In genomic region chr9:119902410-119903151, GRCm38 (mm10) we compare ENCODE assay signal across 19 mouse cellular contexts. TPM values are rescaled to one million over a fixed set of nuclear protein-coding genes. Genes with fewer than 3 reads are reported as not detected.
"Had no signal": no experiment of that assay in that cellular context is flagged by ENCODE, and none has a peak within 500 bp of the region (broad histone marks: within the 10 kb centered on the region; RNA-seq: fewer than 3 reads in every experiment).

No protein-coding gene starts in this region.

- H3K27me3 ChIP-seq: limb, embryonic 12.5 days; limb, embryonic 15.5 days; midbrain, embryonic 12.5 days; midbrain, embryonic 15.5 days; neural tube, embryonic 12.5 days; neural tube, embryonic 15.5 days had no signal

- H3K4me3 ChIP-seq: limb, embryonic 12.5 days; limb, embryonic 15.5 days; midbrain, embryonic 12.5 days; midbrain, embryonic 15.5 days; neural tube, embryonic 12.5 days; neural tube, embryonic 15.5 days had no signal

- H3K9me3 ChIP-seq: limb, embryonic 12.5 days; limb, embryonic 15.5 days; midbrain, embryonic 12.5 days; midbrain, embryonic 15.5 days; neural tube, embryonic 12.5 days; neural tube, embryonic 15.5 days had no signal

- ATAC-seq: intestine, embryonic 16.5 days; liver, postnatal 0 days; lung, postnatal 0 days; midbrain, embryonic 15.5 days had no signal

- H3K27ac ChIP-seq: limb, embryonic 12.5 days; limb, embryonic 15.5 days; liver, embryonic 14.5 days; macrophage; midbrain, embryonic 12.5 days; midbrain, embryonic 15.5 days; neural tube, embryonic 12.5 days; neural tube, embryonic 15.5 days had no signal

- H3K9ac ChIP-seq: limb, embryonic 12.5 days; limb, embryonic 15.5 days; liver, embryonic 14.5 days; liver, postnatal 0 days; lung, embryonic 14.5 days; midbrain, embryonic 12.5 days; midbrain, embryonic 15.5 days; neural tube, embryonic 12.5 days; neural tube, embryonic 15.5 days had no signal

- H3K4me2 ChIP-seq: limb, embryonic 12.5 days; limb, embryonic 15.5 days; liver, embryonic 11.5 days; lung, embryonic 14.5 days; midbrain, embryonic 12.5 days; midbrain, embryonic 15.5 days; neural tube, embryonic 12.5 days; neural tube, embryonic 15.5 days had no signal

- H3K4me1 ChIP-seq: limb, embryonic 12.5 days; limb, embryonic 15.5 days; midbrain, embryonic 12.5 days; midbrain, embryonic 15.5 days; neural tube, embryonic 12.5 days; neural tube, embryonic 15.5 days had no signal

- DNase-seq: kidney, adult 18-20 months; kidney, adult 9 months; kidney, postnatal 14 days; kidney, postnatal 4 days; liver, postnatal 0 days; lung, embryonic 14.5 days; thymus, postnatal 36 days had no signal

RNA-seq across cellular contexts. Expression of gene Ttc21a, which starts 34.8 kb away (rescaled TPM):
- polyA plus RNA-seq: small intestine, adult 2 months had no signal
